Mouse (Mus musculus) MEL (cell line): ENCODE results near the gene Ankrd24. TPM values are rescaled to one million over a fixed set of nuclear protein-coding genes. Genes with fewer than 3 reads are reported as not detected.

Experiments
- DNase-seq: peaks from one replicate; pipeline ENCODE4 v3.0.0; 2011; ENCODE audit warnings: low read depth, low spot score
- H3K27ac ChIP-seq: 2 replicates; pipeline ENCODE4 v1.5.1; 2012; ENCODE audit warnings: low read depth, mild to moderate bottlenecking, control low read depth, low read length, moderate library complexity; ENCODE audit not compliant: control insufficient read depth
- H3K27me3 ChIP-seq, 2 experiments: fragments of 150-350 bp in 1 of 2; sonication (generic) in 1 of 2; 2 replicates each; pipeline ENCODE4 v1.6.1; 2012; ENCODE audit warnings: low read length in 2 of 2, mild to moderate bottlenecking in 2 of 2, improper control_type of control experiment in 1 of 2, moderate library complexity in 1 of 2; ENCODE audit not compliant: insufficient read depth in 2 of 2, control insufficient read depth in 1 of 2
- H3K36me3 ChIP-seq, 2 experiments: 2 replicates each; pipeline ENCODE4 v1.6.1; 2012 to 2014; ENCODE audit warnings: low read length in 2 of 2, improper control_type of control experiment in 1 of 2, inconsistent platforms in 1 of 2, mild to moderate bottlenecking in 1 of 2; ENCODE audit not compliant: insufficient read depth in 2 of 2, control insufficient read depth in 1 of 2
- H3K4me1 ChIP-seq, 2 experiments: fragments of 150-350 bp in 1 of 2; sonication (generic) in 1 of 2; 2 replicates each; pipeline ENCODE4 v1.6.1; 2012; ENCODE audit warnings: low read length in 2 of 2, improper control_type of control experiment in 1 of 2, mild to moderate bottlenecking in 1 of 2; ENCODE audit not compliant: insufficient read depth in 2 of 2, control insufficient read depth in 1 of 2
- H3K4me3 ChIP-seq, 2 experiments: fragments of 150-350 bp in 1 of 2; sonication (generic) in 1 of 2; 2 replicates each; pipeline ENCODE4 v1.5.1; 2012; ENCODE audit warnings: low read depth in 2 of 2, low read length in 2 of 2, mild to moderate bottlenecking in 2 of 2, moderate library complexity in 2 of 2, control low read depth in 1 of 2, improper control_type of control experiment in 1 of 2; ENCODE audit not compliant: control insufficient read depth in 1 of 2, insufficient read depth in 1 of 2
- H3K79me2 ChIP-seq: 2 replicates; pipeline ENCODE4 v1.6.1; 2012; ENCODE audit warnings: mild to moderate bottlenecking, low read length, moderate library complexity; ENCODE audit not compliant: control insufficient read depth, poor library complexity, insufficient read depth
- H3K9ac ChIP-seq: 2 replicates; pipeline ENCODE4 v1.6.1; 2012; ENCODE audit warnings: low read depth, mild to moderate bottlenecking, control low read depth, low read length, moderate library complexity; ENCODE audit not compliant: control insufficient read depth, poor library complexity, severe bottlenecking
- H3K9me3 ChIP-seq: fragments of 150-350 bp; sonication (generic); replicated peaks from 2 replicates; pipeline ENCODE4 v1.6.1; 2012; ENCODE audit warnings: mild to moderate bottlenecking, low read length, improper control_type of control experiment, moderate library complexity; ENCODE audit not compliant: insufficient read depth
- CHD1 ChIP-seq: IDR thresholded peaks from 2 replicates; pipeline ENCODE4 v1.6.1; 2012; ENCODE audit warnings: low read depth, mild to moderate bottlenecking, inconsistent platforms, low read length, improper control_type of control experiment
- CHD2 ChIP-seq: IDR thresholded peaks from 2 replicates; pipeline ENCODE4 v1.6.1; 2011; ENCODE audit warnings: low read length, improper control_type of control experiment
- CTCF ChIP-seq, 3 experiments: IDR thresholded peaks in 2 of 3; conservative IDR thresholded peaks in 1 of 3; 2 replicates each; pipeline ENCODE4 v1.5.1; 2011 to 2012; ENCODE audit warnings: low read length in 3 of 3, low read depth in 2 of 3, mild to moderate bottlenecking in 2 of 3, improper control_type of control experiment in 1 of 3, inconsistent platforms in 1 of 3, mixed read lengths in 1 of 3, moderate library complexity in 1 of 3; ENCODE audit not compliant: control insufficient read depth in 1 of 3, insufficient read depth in 1 of 3, poor library complexity in 1 of 3, severe bottlenecking in 1 of 3
- ELF1 ChIP-seq: IDR thresholded peaks from 2 replicates; pipeline ENCODE4 v1.6.1; 2014; ENCODE audit warnings: low read depth, mild to moderate bottlenecking, inconsistent platforms, low read length, improper control_type of control experiment, moderate library complexity
- GABPA ChIP-seq: IDR thresholded peaks from 2 replicates; pipeline ENCODE4 v1.6.1; 2012; ENCODE audit warnings: low read depth, mild to moderate bottlenecking, inconsistent platforms, low read length, improper control_type of control experiment, moderate library complexity
- JUND ChIP-seq: IDR thresholded peaks from 2 replicates; pipeline ENCODE4 v1.6.1; 2011; ENCODE audit warnings: low read depth, mild to moderate bottlenecking, improper control_type of control experiment, low read length
- MAFK ChIP-seq: IDR thresholded peaks from 2 replicates; pipeline ENCODE4 v1.6.1; 2011; ENCODE audit warnings: low read depth, mild to moderate bottlenecking, low read length, improper control_type of control experiment, borderline replicate concordance
- MEF2A ChIP-seq: IDR thresholded peaks from 2 replicates; pipeline ENCODE4 v1.6.1; 2014; ENCODE audit warnings: low read depth, mild to moderate bottlenecking, inconsistent platforms, low read length, improper control_type of control experiment; ENCODE audit not compliant: poor library complexity, insufficient replicate concordance, severe bottlenecking; ENCODE audit errors: extremely low read depth
- MXI1 ChIP-seq: IDR thresholded peaks from 2 replicates; pipeline ENCODE4 v1.6.1; 2011; ENCODE audit warnings: mild to moderate bottlenecking, low read depth, low read length, improper control_type of control experiment
- MYC ChIP-seq: IDR thresholded peaks from 2 replicates; pipeline ENCODE4 v1.6.1; 2011; ENCODE audit warnings: low read depth, mild to moderate bottlenecking, low read length, improper control_type of control experiment, moderate library complexity
- NELFE ChIP-seq: IDR thresholded peaks from 2 replicates; pipeline ENCODE4 v1.6.1; 2011; ENCODE audit warnings: low read depth, low read length, improper control_type of control experiment
- NRF1 ChIP-seq: IDR thresholded peaks from 2 replicates; pipeline ENCODE4 v1.6.1; 2014; ENCODE audit warnings: low read depth, mild to moderate bottlenecking, inconsistent platforms, low read length, improper control_type of control experiment, moderate library complexity; ENCODE audit not compliant: poor library complexity, insufficient read depth, severe bottlenecking
- POLR2AphosphoS2 ChIP-seq: IDR thresholded peaks from 2 replicates; pipeline ENCODE4 v1.6.1; 2011; ENCODE audit warnings: low read length, improper control_type of control experiment
- RAD21 ChIP-seq: IDR thresholded peaks from 2 replicates; pipeline ENCODE4 v1.6.1; 2011; ENCODE audit warnings: mild to moderate bottlenecking, low read depth, low read length, improper control_type of control experiment
- RCOR1 ChIP-seq: IDR thresholded peaks from 2 replicates; pipeline ENCODE4 v1.6.1; 2012; ENCODE audit warnings: low read depth, mild to moderate bottlenecking, inconsistent platforms, low read length, improper control_type of control experiment
- SIN3A ChIP-seq: IDR thresholded peaks from 2 replicates; pipeline ENCODE4 v1.6.1; 2012; ENCODE audit warnings: low read length, improper control_type of control experiment, inconsistent platforms
- TAL1 ChIP-seq: IDR thresholded peaks from 2 replicates; pipeline ENCODE4 v1.6.1; 2012; ENCODE audit warnings: mild to moderate bottlenecking, inconsistent platforms, low read length, moderate library complexity, mixed read lengths
- TBP ChIP-seq: IDR thresholded peaks from 2 replicates; pipeline ENCODE4 v1.8.0; 2011; ENCODE audit warnings: low read depth, low read length, improper control_type of control experiment
- USF1 ChIP-seq: IDR thresholded peaks from 2 replicates; pipeline ENCODE4 v1.6.1; 2014; ENCODE audit warnings: low read depth, mild to moderate bottlenecking, inconsistent platforms, low read length, improper control_type of control experiment, moderate library complexity
- USF2 ChIP-seq, 2 experiments: IDR thresholded peaks; 2 replicates each; pipeline ENCODE4 v1.6.1; 2011 to 2012; ENCODE audit warnings: improper control_type of control experiment in 2 of 2, low read length in 2 of 2, borderline replicate concordance in 1 of 2, inconsistent platforms in 1 of 2, low read depth in 1 of 2, mild to moderate bottlenecking in 1 of 2; ENCODE audit not compliant: insufficient read depth in 1 of 2
- ZC3H11A ChIP-seq: IDR thresholded peaks from 2 replicates; pipeline ENCODE4 v1.6.1; 2012; ENCODE audit warnings: low read depth, mild to moderate bottlenecking, inconsistent platforms, low read length, improper control_type of control experiment
- ZNF384 ChIP-seq: IDR thresholded peaks from 2 replicates; pipeline ENCODE4 v1.6.1; 2012; ENCODE audit warnings: low read depth, mild to moderate bottlenecking, inconsistent platforms, low read length, improper control_type of control experiment
- polyA plus RNA-seq, 2 experiments: library from polyadenylated mRNA; stranded (reverse) in 1 of 2; unstranded in 1 of 2; fragments of >175 nt in 1 of 2; fragments of >200 nt in 1 of 2; gene quantifications; 2 replicates each; pipeline versions ENCODE4 v1.2.1 to v1.2.4; 2012; ENCODE audit warnings: low replicate concordance in 2 of 2, low read depth in 1 of 2; ENCODE audit not compliant: insufficient read length in 2 of 2, insufficient read depth in 1 of 2, missing spikeins in 1 of 2
- total RNA-seq: library from RNA; depleted of rRNA; stranded (reverse); fragments of 300-350 nt; gene quantifications from 2 replicates; pipeline ENCODE4 v1.2.3, GENCODE M21; 2012

Ankrd24 gene
- total and polyA plus RNA-seq, 3 experiments, result 4.5 to 14.6 TPM; not detected in 1

DNA sequence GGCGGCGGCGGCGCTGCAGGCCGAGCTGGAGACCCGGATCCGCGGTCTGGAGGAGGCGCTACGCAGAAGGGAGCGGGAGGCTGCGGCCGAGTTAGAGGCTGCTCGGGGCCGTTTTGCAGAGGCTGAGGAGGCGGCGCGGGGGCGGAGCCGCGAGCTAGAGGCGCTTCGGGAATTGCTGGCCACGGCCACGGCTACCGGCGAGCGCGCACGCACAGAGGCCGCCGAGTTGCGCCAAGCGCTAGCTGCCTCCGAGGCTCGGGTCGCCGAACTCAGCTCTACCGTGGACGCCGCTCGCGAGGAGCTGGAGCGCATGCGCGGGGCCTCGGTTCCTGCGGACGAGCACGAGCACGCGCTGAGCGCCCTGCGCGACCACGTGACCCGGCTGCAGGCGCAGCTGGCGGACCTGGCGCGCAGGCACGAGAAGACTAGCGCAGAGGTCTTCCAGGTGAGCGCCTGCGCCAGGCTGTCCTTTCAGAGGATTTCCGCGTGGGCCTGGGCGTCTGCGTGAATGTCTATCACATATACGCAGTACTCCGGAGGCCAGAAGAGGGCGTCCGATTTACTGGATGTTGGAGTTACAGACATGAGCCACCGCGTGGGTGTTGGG lies 15.2 kb downstream of the Ankrd24 start (continued):
- no peak for TF ChIP-seq ZC3H11A
- no peak for TF ChIP-seq RCOR1
- no peak for TF ChIP-seq GABPA
- TF ChIP-seq MEF2A, result 0 out of 2 replicates have a peak, but pooled peaks have one; percentile 40
- TF ChIP-seq NRF1, result peak; percentile 95; the same call in 1 of the 2 replicates
- peak; percentile 99 for TF ChIP-seq USF1
- TF ChIP-seq RAD21, result peak; percentile 24
- peak; percentile 26 to 62 (median 35); a peak in 4 of 6 replicates for TF ChIP-seq CTCF (IDR thresholded peaks at IDR 0.05 in 2 of 3, conservative IDR thresholded peaks at IDR 0.05 in 1 of 3; ENCODE audit: control insufficient read depth in 1 of 3, insufficient read depth in 1 of 3, low read depth in 2 of 3, low read length in 3 of 3, poor library complexity in 1 of 3, severe bottlenecking in 1 of 3)
- TF ChIP-seq NELFE, result peak; percentile 70
- peak; percentile 90 for TF ChIP-seq MXI1
- no peak for TF ChIP-seq CHD2
- TF ChIP-seq ZNF384, result no peak
- TF ChIP-seq POLR2AphosphoS2, result peak; percentile 52; the same call in 1 of the 2 replicates

DNA sequence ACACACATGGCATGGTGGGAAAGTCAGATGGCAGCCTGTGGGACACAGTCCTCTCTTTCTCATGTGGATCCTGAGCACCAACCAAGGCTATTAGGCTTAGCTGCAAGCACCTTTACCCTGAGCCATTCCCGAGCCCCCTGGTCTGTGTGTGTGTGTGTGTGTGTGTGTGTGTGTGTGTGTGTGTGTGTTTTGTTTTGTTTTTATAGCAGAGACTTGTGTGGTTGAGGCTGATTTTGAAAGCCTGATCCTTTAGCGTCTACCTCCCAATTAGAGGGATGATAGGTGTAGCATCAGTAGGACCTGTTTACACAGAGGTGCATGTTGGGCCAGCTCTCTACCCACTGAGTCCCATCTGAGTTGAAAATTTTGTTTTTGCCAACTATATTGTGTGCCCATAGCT lies 15.8 kb downstream of the Ankrd24 start:
- 0 out of 2 replicates have a peak, but pooled peaks have one; percentile 73 for TF ChIP-seq CHD1
- no peak for TF ChIP-seq SIN3A
- H3K27me3 ChIP-seq, result no peaks in the 10 kb centered on the region
- H3K4me3 ChIP-seq, result peak overlapping the region; percentile 55 to 81
- peaks cover 2 to 15% of the 10 kb centered on the region in 2 experiments; a peak in 3 of 4 replicates for H3K4me1 ChIP-seq
- peak overlapping the region; percentile 76 for H3K27ac ChIP-seq
- H3K9me3 ChIP-seq, result no peaks in the 10 kb centered on the region
- peaks cover 4% of the 10 kb centered on the region; the same call in 1 of the 2 replicates for H3K79me2 ChIP-seq
- DNase-seq, result no peak
- peak overlapping the region; percentile 82 for H3K9ac ChIP-seq
- peaks cover 0 to 6% of the 10 kb centered on the region in 2 experiments; a peak in 1 of 4 replicates for H3K36me3 ChIP-seq

DNA sequence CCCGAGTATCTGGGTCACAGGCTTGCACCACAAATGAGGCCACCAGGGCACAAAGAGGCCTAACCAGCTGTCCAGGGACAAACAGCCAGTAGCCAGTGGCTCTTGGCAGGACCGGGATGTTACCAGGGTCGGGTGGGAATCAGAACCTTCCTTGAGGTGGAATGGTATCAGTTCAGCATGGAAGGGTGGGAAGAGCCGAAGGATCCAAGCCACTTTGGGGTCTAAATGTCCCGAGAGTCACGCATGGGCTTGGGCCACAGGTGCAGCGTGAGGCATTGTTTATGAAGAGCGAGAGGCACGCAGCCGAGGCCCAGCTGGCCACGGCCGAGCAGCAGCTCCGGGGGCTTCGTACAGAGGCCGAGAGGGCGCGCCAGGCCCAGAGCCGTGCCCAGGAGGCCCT lies 16.4 kb downstream of the Ankrd24 start:
- peaks cover 7% of the 10 kb centered on the region for H3K79me2 ChIP-seq
- H3K9ac ChIP-seq, result peak overlapping the region; percentile 82
- TF ChIP-seq CHD1 (no peak), JUND (no peak), TBP (no peak), ZC3H11A (no peak), USF2 (IDR thresholded peaks at IDR 0.05; ENCODE audit: borderline replicate concordance in 1 of 2, insufficient read depth in 1 of 2, low read depth in 1 of 2, low read length in 2 of 2) (no peak), MAFK (no peak), ELF1 (no peak), ZNF384 (no peak), MYC (no peak), TAL1 (no peak)
- peak overlapping the region; percentile 55 to 81; a peak in 3 of 4 replicates for H3K4me3 ChIP-seq
- no peaks in the 10 kb centered on the region for H3K9me3 ChIP-seq
- H3K27me3 ChIP-seq, result no peaks in the 10 kb centered on the region
- no peak for DNase-seq
- H3K36me3 ChIP-seq, result peaks cover 0 to 6% of the 10 kb centered on the region in 2 experiments; a peak in 1 of 4 replicates
- H3K4me1 ChIP-seq, result peaks cover 2 to 15% of the 10 kb centered on the region in 2 experiments; a peak in 3 of 4 replicates
- peak overlapping the region; percentile 76; the same call in 1 of the 2 replicates for H3K27ac ChIP-seq
